Mouse (Mus musculus) CH12.LX (cell line): Measurements from ENCODE around the gene Efhb. TPM values are rescaled to one million over a fixed set of nuclear protein-coding genes. Genes with fewer than 3 reads are reported as not detected.
A peak's percentile ranks its signal among the peaks of the same experiment; 100 is the strongest.

Source experiments
- DNase-seq: peaks from one replicate; pipeline ENCODE4 v3.0.0-alpha.2; 2013; ENCODE audit errors: extremely low read depth
- H3K27ac ChIP-seq: 2 replicates; pipeline ENCODE4 v1.5.1; 2012; ENCODE audit warnings: low read depth, mild to moderate bottlenecking, control low read depth, moderate library complexity; ENCODE audit not compliant: insufficient read depth
- H3K27me3 ChIP-seq: replicated peaks from 2 replicates; pipeline ENCODE3; 2012; ENCODE audit warnings: inconsistent platforms
- H3K36me3 ChIP-seq, 2 experiments: replicated peaks in 1 of 2; 2 replicates each; pipeline versions ENCODE3 to v1.6.1; 2012; ENCODE audit warnings: inconsistent platforms in 1 of 2, low read length in 1 of 2, mild to moderate bottlenecking in 1 of 2, mixed read lengths in 1 of 2, moderate library complexity in 1 of 2; ENCODE audit not compliant: control insufficient read depth in 1 of 2, insufficient read depth in 1 of 2
- H3K4me1 ChIP-seq, 2 experiments: 2 replicates each; pipeline ENCODE4 v1.6.1; 2012; ENCODE audit warnings: inconsistent platforms in 1 of 2, moderate library complexity in 1 of 2; ENCODE audit not compliant: insufficient read depth in 2 of 2, control insufficient read depth in 1 of 2
- H3K4me2 ChIP-seq: 2 replicates; pipeline ENCODE4 v1.6.1; 2012; ENCODE audit warnings: low read depth, mild to moderate bottlenecking, control low read depth; ENCODE audit not compliant: poor library complexity, insufficient read depth, severe bottlenecking
- H3K4me3 ChIP-seq, 3 experiments: fragments of 150-350 bp in 1 of 3; sonication (generic) in 1 of 3; replicated peaks in 1 of 3; 2 replicates each; pipeline versions ENCODE3 to v1.5.1; 2011 to 2012; ENCODE audit warnings: low read depth in 2 of 3, low read length in 2 of 3, mild to moderate bottlenecking in 2 of 3, moderate library complexity in 2 of 3, control low read depth in 1 of 3, improper control_type of control experiment in 1 of 3, inconsistent platforms in 1 of 3, mixed read lengths in 1 of 3; ENCODE audit not compliant: poor library complexity in 1 of 3
- H3K79me2 ChIP-seq: replicated peaks from 2 replicates; pipeline ENCODE4 v1.6.1; 2012; ENCODE audit warnings: mild to moderate bottlenecking, moderate library complexity; ENCODE audit not compliant: control insufficient read depth, poor library complexity, insufficient read depth, severe bottlenecking; ENCODE audit errors: extremely low read depth
- H3K9ac ChIP-seq: 2 replicates; pipeline ENCODE4 v1.6.1; 2012; ENCODE audit warnings: low read depth, mild to moderate bottlenecking, control low read depth, moderate library complexity; ENCODE audit not compliant: insufficient read depth
- H3K9me3 ChIP-seq: replicated peaks from 2 replicates; pipeline ENCODE3; 2012; ENCODE audit warnings: low read length, inconsistent platforms, mixed read lengths
- CHD2 ChIP-seq: IDR thresholded peaks from 2 replicates; pipeline ENCODE4 v1.6.1; 2011; ENCODE audit warnings: low read length, improper control_type of control experiment
- CTCF ChIP-seq, 2 experiments: IDR thresholded peaks in 1 of 2; conservative IDR thresholded peaks in 1 of 2; 2 replicates each; pipeline ENCODE4 v1.5.1; 2011 to 2012; ENCODE audit warnings: low read depth in 2 of 2, low read length in 2 of 2, improper control_type of control experiment in 1 of 2, inconsistent platforms in 1 of 2, mild to moderate bottlenecking in 1 of 2, moderate library complexity in 1 of 2
- E2F4 ChIP-seq: IDR thresholded peaks from 2 replicates; pipeline ENCODE4 v1.6.1; 2011; ENCODE audit warnings: low read depth, low read length, improper control_type of control experiment; ENCODE audit not compliant: insufficient replicate concordance
- EP300 ChIP-seq: IDR thresholded peaks from 2 replicates; pipeline ENCODE4 v1.6.1; 2011; ENCODE audit warnings: low read length, improper control_type of control experiment
- HCFC1 ChIP-seq: IDR thresholded peaks from 2 replicates; pipeline ENCODE4 v1.6.1; 2012; ENCODE audit warnings: low read depth, mild to moderate bottlenecking, inconsistent platforms, low read length, improper control_type of control experiment
- JUN ChIP-seq: IDR thresholded peaks from 2 replicates; pipeline ENCODE4 v1.6.1; 2011; ENCODE audit warnings: low read depth, mild to moderate bottlenecking, low read length, improper control_type of control experiment, moderate library complexity; ENCODE audit not compliant: insufficient read depth
- JUND ChIP-seq: conservative IDR thresholded peaks from 2 replicates; pipeline ENCODE4 v1.6.1; 2011; ENCODE audit warnings: low read depth, low read length, improper control_type of control experiment
- KAT2A ChIP-seq: IDR thresholded peaks from 2 replicates; pipeline ENCODE4 v1.6.1; 2012; ENCODE audit warnings: low read length, improper control_type of control experiment, inconsistent platforms; ENCODE audit not compliant: insufficient replicate concordance
- MAFK ChIP-seq: IDR thresholded peaks from 2 replicates; pipeline ENCODE4 v1.6.1; 2011; ENCODE audit warnings: low read length, improper control_type of control experiment; ENCODE audit not compliant: insufficient replicate concordance
- MAX ChIP-seq: IDR thresholded peaks from 2 replicates; pipeline ENCODE4 v1.6.1; 2011; ENCODE audit warnings: low read length, improper control_type of control experiment
- MXI1 ChIP-seq: IDR thresholded peaks from 2 replicates; pipeline ENCODE4 v1.6.1; 2011; ENCODE audit warnings: mild to moderate bottlenecking, low read depth, low read length, improper control_type of control experiment
- NRF1 ChIP-seq: IDR thresholded peaks from 2 replicates; pipeline ENCODE4 v1.6.1; 2014; ENCODE audit warnings: low read depth, mild to moderate bottlenecking, inconsistent platforms, low read length, improper control_type of control experiment, moderate library complexity
- PAX5 ChIP-seq: IDR thresholded peaks from 2 replicates; pipeline ENCODE4 v1.6.1; 2012; ENCODE audit warnings: low read length, inconsistent platforms, mixed read lengths
- RAD21 ChIP-seq: IDR thresholded peaks from 2 replicates; pipeline ENCODE4 v1.6.1; 2011; ENCODE audit warnings: low read depth, mild to moderate bottlenecking, low read length, improper control_type of control experiment, moderate library complexity
- SMC3 ChIP-seq: IDR thresholded peaks from 2 replicates; pipeline ENCODE4 v1.6.1; 2011; ENCODE audit warnings: low read depth, low read length, improper control_type of control experiment
- TBP ChIP-seq: conservative IDR thresholded peaks from 2 replicates; pipeline ENCODE4 v1.6.1; 2011; ENCODE audit warnings: low read depth, low read length, improper control_type of control experiment
- USF2 ChIP-seq: conservative IDR thresholded peaks from 2 replicates; pipeline ENCODE4 v1.6.1; 2011; ENCODE audit warnings: low read depth, low read length, improper control_type of control experiment
- ZKSCAN1 ChIP-seq: IDR thresholded peaks from 2 replicates; pipeline ENCODE4 v1.6.1; 2012; ENCODE audit warnings: low read depth, inconsistent platforms, low read length, improper control_type of control experiment, borderline replicate concordance
- dilution Hi-C: fragments of 300-500 bp; cut with MboI; formaldehyde crosslinking; loops from 2 replicates; pipeline ENCODE4 v1.14.3; 2020; ENCODE audit warnings: low sequenced_read_pairs; ENCODE audit not compliant: extremely low pct_unique_long_range_greater_than_20kb, extremely low pct_ligation_motif_present
- in situ Hi-C: fragments of 300-500 bp; cut with MboI; formaldehyde crosslinking; loops from 3 replicates; pipeline ENCODE4 v1.14.3; 2019; ENCODE audit warnings: low sequenced_read_pairs, low pct_ligation_motif_present, low pct_unique_long_range_greater_than_20kb, mixed read lengths
- polyA plus RNA-seq: library from polyadenylated mRNA; unstranded; fragments of >175 nt; gene quantifications from 2 replicates; pipeline ENCODE4 v1.2.1, GENCODE M21; 2012; ENCODE audit warnings: low read depth; ENCODE audit not compliant: insufficient read length
- total RNA-seq, 2 experiments: library from RNA; depleted of rRNA; stranded (reverse); fragments of 300-350 nt in 1 of 2; fragments of >200 nt in 1 of 2; gene quantifications; 2 replicates each; pipeline ENCODE4 v1.2.3; 2012 to 2014

Gene Efhb
- total and polyA plus RNA-seq, 3 experiments, result 0.04 to 0.09 TPM; not detected in 1

GRCm38 (mm10) chr17:53465569-53465968, 2.4 kb upstream of the Efhb start:
- DNase-seq, result peak; percentile 40
- dilution Hi-C loops, result no loop called here
- no peak overlapping the region for H3K27ac ChIP-seq
- H3K4me2 ChIP-seq, result no peak overlapping the region
- in situ Hi-C loops, result no loop called here
- H3K79me2 ChIP-seq, result no peaks in the 10 kb centered on the region
- no peak overlapping the region for H3K4me3 ChIP-seq
- peaks cover 5 to 6% of the 10 kb centered on the region in 2 experiments; a peak in 3 of 4 replicates for H3K4me1 ChIP-seq
- no peaks in the 10 kb centered on the region for H3K27me3 ChIP-seq
- H3K9me3 ChIP-seq, result peaks cover under 1% of the 10 kb centered on the region
- peak in 1 of 2 experiments; percentile 75; a peak in 2 of 4 replicates for TF ChIP-seq CTCF (conservative IDR thresholded peaks at IDR 0.05 in 1 of 2, IDR thresholded peaks at IDR 0.05 in 1 of 2; ENCODE audit: low read depth in 2 of 2, low read length in 2 of 2)
- peak; percentile 65 for TF ChIP-seq SMC3
- TF ChIP-seq JUN, result no peak
- TF ChIP-seq RAD21, result peak; percentile 60
- TF ChIP-seq JUND, result no peak
- TF ChIP-seq, all 38 proteins: peak for 3
- Histone ChIP-seq H3K9ac (no peak overlapping the region), H3K36me3 (no peaks in the 10 kb centered on the region)

- Histone ChIP-seq H3K79me2 (no peaks in the 10 kb centered on the region), H3K27me3 (no peaks in the 10 kb centered on the region), H3K4me2 (peak overlapping the region; percentile 88), H3K27ac (no peak overlapping the region), H3K9ac (no peak overlapping the region), H3K9me3 (peaks cover 5% of the 10 kb centered on the region), H3K4me3 (peak overlapping the region in 2 of 3 experiments; percentile 8 to 18), H3K36me3 (no peaks in the 10 kb centered on the region), H3K4me1 (peaks cover 4 to 5% of the 10 kb centered on the region in 2 experiments; a peak in 3 of 4 replicates)
- dilution Hi-C loops (no loop called here), in situ Hi-C loops (no loop called here)
- no peak for TF ChIP-seq MXI1
- no peak for TF ChIP-seq CHD2
- no peak for TF ChIP-seq JUND
- no peak for DNase-seq
These were observed 347 bp upstream of the Efhb start for GRCm38 (mm10) chr17:53463496-53463840.

- H3K79me2 ChIP-seq, result no peaks in the 10 kb centered on the region
- no peak overlapping the region for H3K9ac ChIP-seq
- TF ChIP-seq PAX5 (no peak), USF2 (no peak), HCFC1 (no peak), E2F4 (no peak), EP300 (no peak), NRF1 (no peak), MXI1 (no peak), JUN (no peak), KAT2A (no peak), MAX (no peak), ZKSCAN1 (no peak), MAFK (no peak), TBP (no peak)
- TF ChIP-seq, all 38 proteins: peak for 0
- Histone ChIP-seq H3K4me1 (no peaks in the 10 kb centered on the region), H3K27me3 (no peaks in the 10 kb centered on the region), H3K27ac (no peak overlapping the region), H3K4me2 (no peak overlapping the region), H3K4me3 (no peak overlapping the region), H3K9me3 (peaks cover 5% of the 10 kb centered on the region), H3K36me3 (no peaks in the 10 kb centered on the region)
- dilution Hi-C loops, result no loop called here
- DNase-seq, result no peak
- in situ Hi-C loops, result no loop called here
These were observed 6.4 kb downstream of the Efhb start for GRCm38 (mm10) chr17:53456742-53457141.
